Mouse (Mus musculus): ENCODE measurements around the gene Etfbkmt. TPM values are rescaled to one million over a fixed set of nuclear protein-coding genes. Genes with fewer than 3 reads are reported as not detected.
"Not testable (repeated sequence)": the region's sequence is repeated elsewhere in the genome, so short reads cannot be mapped to it uniquely, and the experiment has no call there.

Etfbkmt gene
- total RNA-seq, 4 experiments from 2014 or later, result 20.6 to 32.3 (median 22.0) TPM

DNA sequence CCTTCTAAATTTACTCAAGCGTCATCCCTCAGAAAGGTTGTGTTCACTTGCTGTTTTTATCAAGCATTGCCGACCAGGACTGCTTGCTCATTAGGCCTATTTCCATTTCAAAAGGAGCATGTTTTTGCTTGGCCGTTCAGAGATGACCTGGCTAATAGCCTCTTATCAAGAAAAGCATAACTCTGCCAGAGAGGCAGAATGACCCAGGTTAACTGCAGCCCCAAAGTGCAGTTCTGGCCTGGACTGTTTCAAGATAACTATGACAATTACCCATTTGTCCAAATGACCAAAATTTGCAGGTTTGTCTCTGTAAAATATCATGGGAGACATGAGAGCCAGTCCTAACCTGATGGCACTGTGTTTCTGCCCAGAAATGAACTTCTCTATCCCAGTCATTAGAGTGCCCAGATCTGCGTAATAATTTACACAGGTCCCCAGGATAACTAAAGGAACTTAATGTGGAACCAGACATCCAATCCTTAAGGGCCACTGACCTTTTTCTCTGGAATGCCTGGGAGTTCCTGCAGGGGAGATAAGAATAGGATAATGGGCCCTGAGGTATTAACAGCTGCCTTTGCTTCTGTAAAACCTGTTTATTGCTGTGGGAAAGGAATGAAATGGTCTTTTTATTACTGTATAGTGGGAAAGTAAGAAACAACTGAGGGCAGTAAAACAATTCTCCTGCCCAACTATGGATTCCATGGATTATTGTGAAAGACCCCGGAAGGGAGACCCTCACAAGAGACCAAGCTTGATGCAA, 5.1 kb upstream of the Etfbkmt start:
- DNase-seq, result no peak

GRCm38 (mm10) chr6:149135631-149136030, 4.0 kb upstream of the Etfbkmt start:
- DNase-seq, result no peak

GRCm38 (mm10) chr6:149137936-149138335, 1.7 kb upstream of the Etfbkmt start:
- no peak for DNase-seq

GRCm38 (mm10) chr6:149139011-149139410, 638 bp upstream of the Etfbkmt start:
- no peak for DNase-seq

- DNase-seq, result peak; percentile 83
Measured at GRCm38 (mm10) chr6:149141393-149142173, 1.9 kb downstream of the Etfbkmt start.

DNA sequence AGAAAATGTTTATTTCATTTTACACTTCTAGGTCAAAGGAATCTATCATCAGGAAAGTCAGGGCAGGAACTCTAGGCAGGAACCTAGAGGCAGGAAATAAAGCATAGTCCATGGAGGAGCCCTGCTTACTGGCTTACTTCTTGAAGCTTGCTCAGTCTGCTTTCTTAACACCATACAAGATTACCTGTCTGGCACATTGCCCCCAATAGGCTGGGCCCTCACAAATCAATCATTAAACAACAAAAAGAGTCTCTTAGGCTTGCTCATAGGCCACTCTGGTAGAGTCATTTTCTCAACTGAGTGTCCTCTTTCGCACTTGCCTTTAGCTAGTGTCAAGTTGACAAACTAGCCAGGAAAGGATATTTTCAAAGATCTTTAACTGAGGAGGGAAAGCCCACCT, 5.5 kb downstream of the Etfbkmt start:
- DNase-seq, result no peak

DNA sequence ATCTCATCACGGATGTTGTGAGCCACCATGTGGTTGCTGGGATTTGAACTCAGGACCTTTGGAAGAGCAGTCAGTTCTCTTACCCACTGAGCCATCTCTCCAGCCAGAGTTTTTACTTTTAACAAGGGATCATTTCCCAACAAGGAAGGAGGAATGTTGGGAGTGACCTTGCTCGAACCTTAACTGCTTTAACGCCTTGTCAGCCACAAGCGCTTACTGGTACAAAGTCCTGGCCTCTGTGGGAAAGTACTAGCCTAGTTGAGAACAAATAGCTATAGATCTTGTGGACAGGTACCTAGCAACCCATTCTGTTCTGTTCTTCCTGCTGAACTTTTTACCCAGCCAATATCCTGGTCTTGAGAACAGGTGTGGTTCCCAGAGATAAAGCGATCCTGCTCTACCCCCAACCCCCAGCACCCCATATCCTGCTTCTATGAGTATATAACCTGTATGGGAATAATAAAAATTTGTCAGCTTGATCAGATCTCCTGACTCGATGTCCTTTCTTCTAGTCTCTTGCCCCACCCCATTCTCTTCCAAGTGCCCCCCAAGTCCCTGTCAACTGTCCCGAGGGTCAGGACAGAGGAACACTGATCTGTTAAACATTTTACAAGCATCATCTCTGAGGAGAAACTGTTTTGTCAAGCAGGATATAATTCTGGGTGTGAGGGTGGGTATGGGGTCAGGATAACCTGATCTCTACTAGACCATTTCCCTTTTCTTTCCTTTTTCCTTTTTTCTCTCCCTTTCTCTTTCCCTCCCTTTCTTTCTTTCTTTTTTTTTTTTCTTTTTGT, 9.0 kb downstream of the Etfbkmt start:
- DNase-seq, result no peak

- no peak for DNase-seq
Measured at GRCm38 (mm10) chr6:149152119-149152518, 12.5 kb downstream of the Etfbkmt start.

- DNase-seq, result no peak
Measured at GRCm38 (mm10) chr6:149153473-149154115, 13.9 kb downstream of the Etfbkmt start.

GRCm38 (mm10) chr6:149154116-149155030, 14.7 kb downstream of the Etfbkmt start:
- no peak for DNase-seq

DNA sequence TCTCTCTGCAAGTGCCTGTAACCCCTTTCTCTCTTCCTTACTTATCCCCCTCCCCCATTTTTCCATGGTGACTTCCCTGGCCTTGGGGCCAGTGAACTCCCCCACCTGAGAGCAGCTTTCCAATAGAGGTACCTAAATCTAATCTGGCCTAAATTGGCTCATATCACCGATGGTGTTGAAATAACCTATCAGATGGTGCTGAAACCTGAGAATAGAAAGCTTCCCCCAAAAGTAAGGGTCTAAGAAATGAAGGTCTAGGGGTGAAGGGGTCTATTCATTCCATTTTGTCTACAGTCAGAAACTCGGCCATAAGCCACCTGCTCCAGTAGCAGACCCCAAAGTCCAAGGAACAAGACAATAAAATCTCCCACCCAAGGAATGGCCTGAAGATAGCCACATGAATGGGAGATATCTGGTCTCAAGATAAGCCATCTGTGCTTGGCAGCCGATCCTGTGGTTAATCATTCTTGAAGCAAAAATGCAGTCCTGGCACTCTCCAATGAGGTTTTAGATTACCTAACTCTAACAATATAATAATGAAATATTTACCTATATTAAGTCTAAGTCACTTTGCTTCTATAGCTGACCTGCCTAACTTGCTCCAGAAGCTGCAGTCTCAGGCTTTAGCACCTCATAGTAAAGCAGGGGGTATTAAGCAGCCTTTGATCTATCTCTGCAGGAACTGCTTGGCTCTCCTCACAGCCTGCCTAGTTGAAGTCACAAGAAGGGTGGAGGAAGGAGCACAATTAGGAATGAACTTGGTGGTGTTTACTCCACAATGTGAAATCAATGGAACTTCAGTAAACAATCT, 15.6 kb downstream of the Etfbkmt start:
- no peak for DNase-seq

DNA sequence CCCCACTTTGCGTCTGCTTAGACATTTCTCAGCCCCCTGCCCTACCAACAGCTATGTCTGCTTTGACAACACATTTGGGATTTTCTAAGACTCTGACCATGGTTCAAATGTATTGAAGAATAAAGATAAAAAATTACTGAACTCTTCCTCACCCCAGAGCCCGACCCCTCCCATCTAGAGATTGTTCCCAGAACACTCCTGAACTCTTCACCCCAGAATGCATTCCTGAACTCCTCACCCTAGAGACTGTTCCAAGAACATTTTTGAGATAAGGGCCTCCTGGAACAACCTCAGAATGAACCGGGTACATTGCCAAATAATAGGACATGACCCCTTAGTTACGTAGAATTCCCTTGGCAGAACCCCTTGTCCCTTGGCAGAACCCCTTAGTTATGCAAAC, 27.4 kb downstream of the Etfbkmt start:
- not testable (repeated sequence) for DNase-seq

GRCm38 (mm10) chr6:149167672-149168071, 28.0 kb downstream of the Etfbkmt start:
- no peak for DNase-seq

- DNase-seq, result no peak
Measured at GRCm38 (mm10) chr6:149168436-149168835, 28.8 kb downstream of the Etfbkmt start.

DNA sequence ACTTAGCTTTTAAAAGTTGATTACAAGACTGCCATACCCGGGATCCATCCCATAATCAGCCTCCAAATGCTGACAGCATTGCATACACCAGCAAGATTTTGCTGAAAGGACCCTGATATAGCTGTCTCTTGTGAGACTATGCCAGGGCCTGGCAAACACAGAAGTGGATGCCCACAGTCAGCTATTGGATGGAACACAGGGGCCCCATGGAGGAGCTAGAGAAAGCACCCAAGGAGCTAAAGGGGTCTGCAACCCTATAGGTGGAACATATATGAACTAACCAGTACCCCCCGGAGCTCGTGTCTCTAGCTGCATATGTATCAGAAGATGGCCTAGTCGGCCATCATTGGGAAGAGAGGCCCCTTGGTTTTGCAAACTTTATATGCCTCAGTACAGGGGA, 30.3 kb downstream of the Etfbkmt start:
- DNase-seq, result not testable (repeated sequence)

GRCm38 (mm10) chr6:149173831-149174625, 34.4 kb downstream of the Etfbkmt start:
- peak; percentile 52 for DNase-seq

GRCm38 (mm10) chr6:149174932-149175570, 35.4 kb downstream of the Etfbkmt start:
- DNase-seq, result peak; percentile 30

GRCm38 (mm10) chr6:149179064-149179463, 39.4 kb downstream of the Etfbkmt start:
- no peak for DNase-seq

- no peak for DNase-seq
Measured at GRCm38 (mm10) chr6:149184007-149184406, 44.4 kb downstream of the Etfbkmt start.

Data from adrenal gland, adult 8-10 months (tissue).